Mouse (Mus musculus): Measurements from ENCODE around the gene Pglyrp1.

- TF ChIP-seq CTCF (IDR thresholded peaks at IDR 0.05) (no peak), POLR2A (IDR thresholded peaks at IDR 0.05; ENCODE audit: insufficient read depth, low read depth, low read length) (no peak)
Observed at GRCm38 (mm10) chr7:18844811-18845210, 26.3 kb upstream of the Pglyrp1 start.
